Mouse (Mus musculus) liver, adult 2 months (tissue): Measurements from ENCODE around the gene Actr2.

Source experiments
- CTCF ChIP-seq: fragments of 200-500 bp; IDR thresholded peaks from 2 replicates; pipeline ENCODE4 v1.5.1; 2011; ENCODE audit warnings: low read depth, low read length, control low read depth
- POLR2A ChIP-seq: fragments of 200-500 bp; IDR thresholded peaks from 2 replicates; pipeline ENCODE4 v1.6.1; 2011; ENCODE audit warnings: low read length, control low read depth; ENCODE audit not compliant: insufficient read depth; ENCODE audit errors: extremely low read depth

- TF ChIP-seq CTCF, result no peak
- no peak for TF ChIP-seq POLR2A
Observed at GRCm38 (mm10) chr11:20035972-20036371, 76.7 kb downstream of the Actr2 start.
